Mouse (Mus musculus): ENCODE measurements around the gene Cdh12. TPM values are rescaled to one million over a fixed set of nuclear protein-coding genes. Genes with fewer than 3 reads are reported as not detected.
"Not testable (repeated sequence)": the region's sequence is repeated elsewhere in the genome, so short reads cannot be mapped to it uniquely, and the experiment has no call there.

Gene Cdh12
- polyA plus RNA-seq, 1 experiment from 2014 or later = 0.09 TPM

GRCm38 (mm10) chr15:21297051-21297450 lies 848.0 kb downstream of the Cdh12 start:
- WGBS = 76% methylated on average over 1 of the region's 1 CpGs
- ATAC-seq (replicated peaks; ENCODE audit: low FRiP score) = no peak
- H3K4me1 ChIP-seq = no peaks in the 10 kb centered on the region
- H3K27ac ChIP-seq = no peak overlapping the region
- H3K9ac ChIP-seq = no peak overlapping the region
- H3K36me3 ChIP-seq = no peaks in the 10 kb centered on the region
- no peaks in the 10 kb centered on the region for H3K9me3 ChIP-seq (replicated peaks)
- no peak overlapping the region for H3K4me3 ChIP-seq (replicated peaks)
- no peaks in the 10 kb centered on the region for H3K27me3 ChIP-seq
- H3K4me2 ChIP-seq = no peak overlapping the region

GRCm38 (mm10) chr15:21315457-21315856 lies 866.4 kb downstream of the Cdh12 start:
- no peaks in the 10 kb centered on the region for H3K36me3 ChIP-seq
- no peaks in the 10 kb centered on the region for H3K4me1 ChIP-seq
- WGBS = 81% methylated on average over 3 of the region's 3 CpGs
- no peak for ATAC-seq (replicated peaks; ENCODE audit: low FRiP score)
- no peaks in the 10 kb centered on the region for H3K27me3 ChIP-seq
- H3K9me3 ChIP-seq (replicated peaks) = no peaks in the 10 kb centered on the region
- no peak overlapping the region for H3K4me2 ChIP-seq
- no peak overlapping the region for H3K9ac ChIP-seq
- H3K4me3 ChIP-seq (replicated peaks) = no peak overlapping the region
- H3K27ac ChIP-seq = no peak overlapping the region

GRCm38 (mm10) chr15:21343853-21344252 lies 894.8 kb downstream of the Cdh12 start:
- Histone ChIP-seq H3K9me3 (replicated peaks) (no peaks in the 10 kb centered on the region), H3K36me3 (no peaks in the 10 kb centered on the region), H3K9ac (no peak overlapping the region), H3K4me3 (replicated peaks) (no peak overlapping the region), H3K4me1 (no peaks in the 10 kb centered on the region), H3K27me3 (no peaks in the 10 kb centered on the region), H3K4me2 (no peak overlapping the region), H3K27ac (no peak overlapping the region)
- no peak for ATAC-seq (replicated peaks; ENCODE audit: low FRiP score)

GRCm38 (mm10) chr15:21344323-21344722 lies 895.3 kb downstream of the Cdh12 start:
- 74% methylated on average over 2 of the region's 2 CpGs for WGBS
- Histone ChIP-seq H3K4me3 (replicated peaks) (no peak overlapping the region), H3K9ac (no peak overlapping the region), H3K27me3 (no peaks in the 10 kb centered on the region), H3K27ac (no peak overlapping the region), H3K36me3 (no peaks in the 10 kb centered on the region), H3K4me2 (no peak overlapping the region), H3K4me1 (no peaks in the 10 kb centered on the region), H3K9me3 (replicated peaks) (no peaks in the 10 kb centered on the region)
- no peak for ATAC-seq (replicated peaks; ENCODE audit: low FRiP score)

GRCm38 (mm10) chr15:21344749-21345148 lies 895.7 kb downstream of the Cdh12 start:
- Histone ChIP-seq H3K36me3 (no peaks in the 10 kb centered on the region), H3K27me3 (no peaks in the 10 kb centered on the region), H3K27ac (no peak overlapping the region), H3K9ac (no peak overlapping the region), H3K4me1 (no peaks in the 10 kb centered on the region), H3K4me2 (no peak overlapping the region), H3K4me3 (replicated peaks) (no peak overlapping the region), H3K9me3 (replicated peaks) (no peaks in the 10 kb centered on the region)
- ATAC-seq (replicated peaks; ENCODE audit: low FRiP score) = no peak
- 81% methylated on average over 3 of the region's 3 CpGs for WGBS

GRCm38 (mm10) chr15:21355356-21356101 lies 906.5 kb downstream of the Cdh12 start:
- H3K9ac ChIP-seq = no peak overlapping the region
- WGBS = 84% methylated on average over 5 of the region's 5 CpGs

GRCm38 (mm10) chr15:21366366-21366765 lies 917.3 kb downstream of the Cdh12 start:
- ATAC-seq (replicated peaks; ENCODE audit: low FRiP score) = no peak
- H3K4me1 ChIP-seq = no peaks in the 10 kb centered on the region
- no peaks in the 10 kb centered on the region for H3K9me3 ChIP-seq (replicated peaks)

More at GRCm38 (mm10) chr15:21355356-21356101, 906.5 kb downstream of the Cdh12 start:
- Histone ChIP-seq H3K4me2 (no peak overlapping the region), H3K27ac (no peak overlapping the region), H3K4me3 (replicated peaks) (no peak overlapping the region), H3K27me3 (no peaks in the 10 kb centered on the region), H3K4me1 (no peaks in the 10 kb centered on the region), H3K36me3 (no peaks in the 10 kb centered on the region), H3K9me3 (replicated peaks) (no peaks in the 10 kb centered on the region)
- no peak for ATAC-seq (replicated peaks; ENCODE audit: low FRiP score)

GRCm38 (mm10) chr15:21375460-21375859 lies 926.4 kb downstream of the Cdh12 start:
- no peak for ATAC-seq (replicated peaks; ENCODE audit: low FRiP score)

More at GRCm38 (mm10) chr15:21366366-21366765, 917.3 kb downstream of the Cdh12 start:
- Histone ChIP-seq H3K36me3 (no peaks in the 10 kb centered on the region), H3K4me2 (no peak overlapping the region), H3K4me3 (replicated peaks) (no peak overlapping the region), H3K27me3 (no peaks in the 10 kb centered on the region), H3K27ac (no peak overlapping the region), H3K9ac (no peak overlapping the region)

GRCm38 (mm10) chr15:21375871-21376270 lies 926.8 kb downstream of the Cdh12 start:
- no peaks in the 10 kb centered on the region for H3K9me3 ChIP-seq (replicated peaks)
- no peak overlapping the region for H3K4me2 ChIP-seq
- no peaks in the 10 kb centered on the region for H3K27me3 ChIP-seq
- no peaks in the 10 kb centered on the region for H3K4me1 ChIP-seq
- no peak overlapping the region for H3K9ac ChIP-seq
- ATAC-seq (replicated peaks; ENCODE audit: low FRiP score) = no peak
- H3K36me3 ChIP-seq = no peaks in the 10 kb centered on the region
- H3K27ac ChIP-seq = no peak overlapping the region
- no peak overlapping the region for H3K4me3 ChIP-seq (replicated peaks)
- 78% methylated on average over 3 of the region's 3 CpGs for WGBS

More at GRCm38 (mm10) chr15:21375460-21375859, 926.4 kb downstream of the Cdh12 start:
- Histone ChIP-seq H3K4me2 (no peak overlapping the region), H3K4me1 (no peaks in the 10 kb centered on the region), H3K9me3 (replicated peaks) (no peaks in the 10 kb centered on the region), H3K27ac (no peak overlapping the region), H3K27me3 (no peaks in the 10 kb centered on the region), H3K36me3 (no peaks in the 10 kb centered on the region), H3K9ac (no peak overlapping the region), H3K4me3 (replicated peaks) (no peak overlapping the region)
- 77% methylated on average over 5 of the region's 5 CpGs for WGBS

GRCm38 (mm10) chr15:21391442-21391841 lies 942.4 kb downstream of the Cdh12 start:
- not testable (repeated sequence) for H3K27ac ChIP-seq; H3K27me3 ChIP-seq; H3K4me1 ChIP-seq; H3K9ac ChIP-seq; H3K9me3 ChIP-seq (replicated peaks); H3K4me3 ChIP-seq (replicated peaks); ATAC-seq (replicated peaks; ENCODE audit: low FRiP score); H3K36me3 ChIP-seq; H3K4me2 ChIP-seq
- 91% methylated on average over 14 of the region's 14 CpGs for WGBS

GRCm38 (mm10) chr15:21393080-21393479 lies 944.0 kb downstream of the Cdh12 start:
- no peaks in the 10 kb centered on the region for H3K27me3 ChIP-seq
- ATAC-seq (replicated peaks; ENCODE audit: low FRiP score) = no peak
- no peak overlapping the region for H3K9ac ChIP-seq
- H3K4me2 ChIP-seq = no peak overlapping the region
- H3K36me3 ChIP-seq = no peaks in the 10 kb centered on the region
- no peak overlapping the region for H3K4me3 ChIP-seq (replicated peaks)
- 65% methylated on average over 3 of the region's 3 CpGs for WGBS
- no peaks in the 10 kb centered on the region for H3K4me1 ChIP-seq
- H3K27ac ChIP-seq = no peak overlapping the region
- H3K9me3 ChIP-seq (replicated peaks) = no peaks in the 10 kb centered on the region

GRCm38 (mm10) chr15:21405196-21405595 lies 956.1 kb downstream of the Cdh12 start:
- no peak overlapping the region for H3K9ac ChIP-seq
- no peaks in the 10 kb centered on the region for H3K36me3 ChIP-seq
- no peak for ATAC-seq (replicated peaks; ENCODE audit: low FRiP score)
- 84% methylated on average over 6 of the region's 6 CpGs for WGBS
- no peaks in the 10 kb centered on the region for H3K9me3 ChIP-seq (replicated peaks)
- H3K4me3 ChIP-seq (replicated peaks) = no peak overlapping the region
- H3K4me2 ChIP-seq = no peak overlapping the region
- no peak overlapping the region for H3K27ac ChIP-seq
- H3K27me3 ChIP-seq = no peaks in the 10 kb centered on the region
- H3K4me1 ChIP-seq = no peaks in the 10 kb centered on the region
